Mouse (Mus musculus) brain, embryonic 14.5 days (tissue): ENCODE measurements around the gene Polr3gl. TPM values are rescaled to one million over a fixed set of nuclear protein-coding genes. Genes with fewer than 3 reads are reported as not detected.

ENCODE experiments used
- DNase-seq: peaks from one replicate; pipeline ENCODE4 v3.0.0-alpha.2; 2011; ENCODE audit warnings: low read depth
- CTCF ChIP-seq: fragments of 200-500 bp; IDR thresholded peaks from 2 replicates; pipeline ENCODE4 v1.5.1; 2012; ENCODE audit warnings: inconsistent platforms, mild to moderate bottlenecking, moderate library complexity, borderline replicate concordance; ENCODE audit not compliant: insufficient read depth, insufficient read length; ENCODE audit errors: extremely low read depth
- POLR2A ChIP-seq: fragments of 200-500 bp; IDR thresholded peaks from 2 replicates; pipeline ENCODE4 v1.6.1; 2012; ENCODE audit warnings: mild to moderate bottlenecking, inconsistent platforms, borderline replicate concordance; ENCODE audit not compliant: poor library complexity, insufficient read depth, insufficient read length, severe bottlenecking; ENCODE audit errors: extremely low read depth
- polyA plus RNA-seq: library from polyadenylated mRNA; depleted of rRNA; stranded (reverse); fragments of >200 nt; gene quantifications from 2 replicates; pipeline ENCODE4 v1.2.3, GENCODE M21; 2012

Polr3gl gene
- polyA plus RNA-seq, 1 experiment, result 39.1 TPM

- no peak for DNase-seq
- TF ChIP-seq CTCF (no peak), POLR2A (no peak)
Measured at GRCm38 (mm10) chr3:96558159-96558558, 35.8 kb downstream of the Polr3gl start.

GRCm38 (mm10) chr3:96557694-96558093, 36.3 kb downstream of the Polr3gl start, which contains the start of gene Txnip:
Gene Txnip, plus strand, starts transcription at chr3:96557957.
- peak; percentile 99 for DNase-seq
- TF ChIP-seq POLR2A (peak; percentile 81; the same call in 1 of the 2 replicates), CTCF (peak; percentile 62)

GRCm38 (mm10) chr3:96556651-96557635, 37.0 kb downstream of the Polr3gl start:
- no peak for TF ChIP-seq POLR2A
- TF ChIP-seq CTCF, result no peak
- DNase-seq, result no peak

- TF ChIP-seq POLR2A, result no peak
- TF ChIP-seq CTCF, result no peak
- DNase-seq, result no peak
Measured at GRCm38 (mm10) chr3:96555999-96556614, 37.9 kb downstream of the Polr3gl start.

GRCm38 (mm10) chr3:96555041-96555596, 38.9 kb downstream of the Polr3gl start:
- peak; percentile 91 for DNase-seq
- no peak for TF ChIP-seq CTCF
- no peak for TF ChIP-seq POLR2A

- TF ChIP-seq CTCF (no peak), POLR2A (no peak)
- DNase-seq, result no peak
Measured at GRCm38 (mm10) chr3:96554251-96554650, 39.7 kb downstream of the Polr3gl start.

GRCm38 (mm10) chr3:96553601-96554000, 40.4 kb downstream of the Polr3gl start:
- TF ChIP-seq POLR2A (no peak), CTCF (no peak)
- DNase-seq, result no peak

GRCm38 (mm10) chr3:96551890-96552289, 42.1 kb downstream of the Polr3gl start:
- no peak for TF ChIP-seq CTCF
- no peak for TF ChIP-seq POLR2A
- DNase-seq, result no peak

- TF ChIP-seq POLR2A (no peak), CTCF (peak; percentile 51; the same call in 1 of the 2 replicates)
Measured at GRCm38 (mm10) chr3:96551203-96551602, 42.8 kb downstream of the Polr3gl start.

GRCm38 (mm10) chr3:96549346-96549745, 44.6 kb downstream of the Polr3gl start:
- DNase-seq, result no peak
- TF ChIP-seq CTCF, result no peak
- no peak for TF ChIP-seq POLR2A

More at GRCm38 (mm10) chr3:96551203-96551602, 42.8 kb downstream of the Polr3gl start:
- peak; percentile 80 for DNase-seq

- DNase-seq, result no peak
- no peak for TF ChIP-seq CTCF
- no peak for TF ChIP-seq POLR2A
Measured at GRCm38 (mm10) chr3:96548824-96549223, 45.2 kb downstream of the Polr3gl start.
